Mouse (Mus musculus) hindbrain, embryonic 14.5 days (tissue): ENCODE measurements around the gene Acot7. TPM values are rescaled to one million over a fixed set of nuclear protein-coding genes. Genes with fewer than 3 reads are reported as not detected.

Source experiments
- ATAC-seq: fragments of 200-750 bp; cut with Nextera tagmentation; 2 replicates; pipeline ENCODE4 v1.8.0; 2017; ENCODE audit warnings: moderate number of reproducible peaks, mild to moderate bottlenecking, moderate TSS enrichment, moderate library complexity; ENCODE audit not compliant: low FRiP score
- DNase-seq: peaks from one replicate; pipeline ENCODE4 v3.0.0-alpha.2; 2015; ENCODE audit warnings: low spot score
- H3K27ac ChIP-seq: fragments of 300-500 bp; sonication (generic); 2 replicates; pipeline ENCODE4 v1.5.1; 2014; ENCODE audit warnings: mild to moderate bottlenecking, moderate library complexity
- H3K27me3 ChIP-seq: fragments of 300-500 bp; sonication (generic); 2 replicates; pipeline ENCODE4 v1.6.1; 2014; ENCODE audit warnings: mild to moderate bottlenecking, low read length, mixed read lengths; ENCODE audit not compliant: control insufficient read depth, insufficient read depth
- H3K36me3 ChIP-seq: fragments of 300-500 bp; sonication (generic); replicated peaks from 2 replicates; pipeline ENCODE4 v1.6.1; 2014; ENCODE audit not compliant: control insufficient read depth, insufficient read depth
- H3K4me1 ChIP-seq: fragments of 300-500 bp; sonication (generic); replicated peaks from 2 replicates; pipeline ENCODE4 v1.6.1; 2014; ENCODE audit warnings: antibody characterized with exemption, low read length, mixed read lengths; ENCODE audit not compliant: control insufficient read depth, insufficient read depth
- H3K4me2 ChIP-seq: fragments of 300-500 bp; sonication (generic); replicated peaks from 2 replicates; pipeline ENCODE4 v1.6.1; 2014; ENCODE audit warnings: mild to moderate bottlenecking, moderate library complexity
- H3K4me3 ChIP-seq: fragments of 300-500 bp; sonication (generic); replicated peaks from 2 replicates; pipeline ENCODE4 v1.5.1; 2014; ENCODE audit warnings: mild to moderate bottlenecking, low read length
- H3K9ac ChIP-seq: fragments of 300-500 bp; sonication (generic); 2 replicates; pipeline ENCODE4 v1.6.1; 2014
- H3K9me3 ChIP-seq: fragments of 300-500 bp; sonication (generic); 2 replicates; pipeline ENCODE4 v1.6.1; 2016; ENCODE audit warnings: low read length; ENCODE audit not compliant: control insufficient read depth
- WGBS: fragments of 180-500 bp; shearing (Covaris S2); extraction: QIAGEN DNeasy Blood & Tissue Kit; methylation state at CpG from one replicate; pipeline ENCODE4 v1.1.7; 2014; 5-methylcytosine and 5-hydroxymethylcytosine counted together
- polyA plus RNA-seq: library from polyadenylated mRNA; unstranded; fragments of >200 nt; fragmentation: Nextera tagmentation; extraction: Ambion mirVana; gene quantifications from 2 replicates; pipeline ENCODE4 v1.2.1, GENCODE M21; 2014

The Acot7 gene
- polyA plus RNA-seq, 1 experiment from 2014 or later, result 352 TPM

DNA sequence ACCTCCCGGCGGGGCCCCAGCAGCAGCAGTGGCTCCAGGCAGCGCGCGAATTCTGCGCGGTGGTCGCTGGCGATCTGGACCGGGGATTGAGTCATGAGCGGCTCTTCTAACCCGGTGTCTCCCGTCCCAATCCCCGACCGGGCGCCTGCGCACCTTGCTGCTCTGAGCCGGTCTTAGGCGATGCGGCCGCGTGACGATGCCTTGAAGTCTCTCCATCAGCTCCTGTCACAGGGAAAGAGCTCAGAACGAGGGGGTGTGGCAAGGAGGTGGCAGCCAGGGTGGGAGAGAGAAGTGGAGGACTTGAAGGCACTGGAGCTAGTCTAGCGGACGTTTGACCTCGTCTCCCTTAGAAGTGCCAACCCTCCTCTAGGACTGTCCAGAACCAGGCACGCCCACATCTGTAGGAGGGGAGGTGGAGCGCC is 135.3 kb downstream of the Acot7 start:
- peak overlapping the region; percentile 36 for H3K4me3 ChIP-seq
- ATAC-seq (peak; percentile 49), DNase-seq (no peak)
- H3K36me3 ChIP-seq, result peaks cover 8% of the 10 kb centered on the region; the same call in 1 of the 2 replicates
- no peak overlapping the region for H3K27ac ChIP-seq
- H3K9ac ChIP-seq, result peak overlapping the region; percentile 56
- no peaks in the 10 kb centered on the region for H3K9me3 ChIP-seq
- peaks cover 86% of the 10 kb centered on the region for H3K27me3 ChIP-seq
- H3K4me2 ChIP-seq, result peak overlapping the region; percentile 71
- under 1% methylated on average over 29 of the region's 29 CpGs for WGBS
- H3K4me1 ChIP-seq, result peaks cover 21% of the 10 kb centered on the region; the same call in 1 of the 2 replicates

DNA sequence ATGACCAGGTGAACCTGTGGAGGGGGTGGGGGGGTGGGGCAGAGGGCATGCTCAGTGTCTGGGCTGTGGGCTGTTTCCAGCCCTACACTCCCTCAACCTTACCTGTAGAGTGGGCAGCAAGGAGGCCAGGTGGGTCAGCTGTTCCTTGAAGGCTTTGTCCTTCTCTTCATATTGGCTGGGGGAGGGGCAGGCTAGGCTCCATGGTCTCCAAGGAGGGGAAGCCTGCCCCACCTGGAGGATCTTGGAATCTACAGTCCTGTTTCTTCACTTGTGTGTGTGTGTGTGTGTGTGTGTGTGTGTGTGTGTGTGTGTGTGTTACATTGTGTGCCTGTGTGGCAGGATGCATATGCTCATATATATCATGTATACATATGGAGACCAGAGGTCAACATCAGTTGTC is 136.0 kb downstream of the Acot7 start:
- Histone ChIP-seq H3K27ac (no peak overlapping the region), H3K4me2 (peak overlapping the region; percentile 71), H3K27me3 (peaks cover 89% of the 10 kb centered on the region), H3K4me3 (peak overlapping the region; percentile 36), H3K4me1 (peaks cover 21% of the 10 kb centered on the region; the same call in 1 of the 2 replicates), H3K36me3 (peaks cover 4% of the 10 kb centered on the region; the same call in 1 of the 2 replicates), H3K9ac (no peak overlapping the region), H3K9me3 (no peaks in the 10 kb centered on the region)
- DNase-seq (peak; percentile 63), ATAC-seq (peak; percentile 38; the same call in 1 of the 2 replicates)

DNA sequence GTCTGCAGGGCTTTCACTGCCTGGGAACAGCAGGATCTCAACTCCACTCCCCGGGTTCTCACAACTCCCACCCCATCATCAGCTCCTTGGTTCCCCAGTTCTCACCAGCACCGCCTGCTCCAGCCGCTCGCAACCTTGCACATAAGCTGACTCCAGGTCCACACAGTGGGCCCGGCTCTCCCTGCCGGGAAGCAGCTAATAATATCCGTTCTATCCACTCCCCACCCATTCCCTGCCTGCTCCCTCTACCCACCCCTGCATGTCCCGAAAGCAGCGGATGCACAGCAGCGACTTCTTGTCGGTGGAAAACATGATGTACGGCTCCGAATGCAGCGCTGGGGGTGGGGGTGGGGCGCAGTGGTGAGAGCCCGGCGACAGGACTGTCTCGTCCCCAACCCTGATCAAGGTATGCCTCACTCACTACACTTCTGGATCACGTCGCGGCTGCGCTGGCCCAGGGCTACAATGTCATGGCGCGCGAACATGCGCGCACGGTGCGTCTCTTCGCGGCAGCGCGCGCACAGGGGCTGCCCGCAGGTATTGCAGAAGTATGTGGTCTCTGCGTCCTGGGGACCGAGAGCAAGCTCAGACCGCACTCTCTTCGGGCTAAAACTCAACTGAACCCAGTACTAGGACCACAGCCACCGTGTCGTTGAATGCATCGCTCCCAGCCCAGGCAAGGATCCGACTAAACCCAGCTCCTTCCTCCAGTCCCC is 137.7 kb downstream of the Acot7 start:
- peaks cover 78% of the 10 kb centered on the region for H3K27me3 ChIP-seq
- WGBS, result under 1% methylated on average over 43 of the region's 43 CpGs
- no peak for DNase-seq

DNA sequence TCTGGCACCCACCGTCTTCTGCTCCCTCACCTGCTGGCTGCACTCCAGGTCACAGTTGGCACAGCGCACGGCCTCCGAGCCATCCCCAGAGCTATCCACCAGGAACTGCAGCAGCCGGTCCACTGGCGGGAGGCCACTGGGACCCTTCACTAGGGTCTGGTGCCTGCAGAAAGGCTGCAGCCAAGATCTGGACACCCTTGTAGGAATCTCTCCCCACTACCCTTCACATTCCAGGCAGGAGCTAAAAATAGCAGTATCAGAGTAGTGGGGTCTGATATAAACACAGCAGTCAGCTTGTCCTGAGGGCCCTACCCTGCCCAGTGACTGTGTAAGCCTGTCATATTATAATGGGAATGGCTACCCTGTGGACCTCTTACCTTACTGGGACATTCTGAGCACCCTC is 139.7 kb downstream of the Acot7 start:
- H3K4me1 ChIP-seq, result peaks cover 18% of the 10 kb centered on the region; the same call in 1 of the 2 replicates
- no peaks in the 10 kb centered on the region for H3K9me3 ChIP-seq
- no peak overlapping the region for H3K27ac ChIP-seq
- H3K9ac ChIP-seq, result no peak overlapping the region
- WGBS, result 71% methylated on average over 6 of the region's 6 CpGs
- H3K27me3 ChIP-seq, result peaks cover 59% of the 10 kb centered on the region
- H3K4me2 ChIP-seq, result no peak overlapping the region
- H3K36me3 ChIP-seq, result no peaks in the 10 kb centered on the region
- ATAC-seq (no peak), DNase-seq (no peak)
- no peak overlapping the region for H3K4me3 ChIP-seq

More for the DNA sequence above, 137.7 kb downstream of the Acot7 start:
- Histone ChIP-seq H3K36me3 (no peaks in the 10 kb centered on the region), H3K4me1 (peaks cover 21% of the 10 kb centered on the region; the same call in 1 of the 2 replicates), H3K27ac (no peak overlapping the region), H3K4me2 (peak overlapping the region; percentile 52), H3K9me3 (no peaks in the 10 kb centered on the region), H3K4me3 (peak overlapping the region; percentile 32), H3K9ac (peak overlapping the region; percentile 34; the same call in 1 of the 2 replicates)
- ATAC-seq, result no peak

DNA sequence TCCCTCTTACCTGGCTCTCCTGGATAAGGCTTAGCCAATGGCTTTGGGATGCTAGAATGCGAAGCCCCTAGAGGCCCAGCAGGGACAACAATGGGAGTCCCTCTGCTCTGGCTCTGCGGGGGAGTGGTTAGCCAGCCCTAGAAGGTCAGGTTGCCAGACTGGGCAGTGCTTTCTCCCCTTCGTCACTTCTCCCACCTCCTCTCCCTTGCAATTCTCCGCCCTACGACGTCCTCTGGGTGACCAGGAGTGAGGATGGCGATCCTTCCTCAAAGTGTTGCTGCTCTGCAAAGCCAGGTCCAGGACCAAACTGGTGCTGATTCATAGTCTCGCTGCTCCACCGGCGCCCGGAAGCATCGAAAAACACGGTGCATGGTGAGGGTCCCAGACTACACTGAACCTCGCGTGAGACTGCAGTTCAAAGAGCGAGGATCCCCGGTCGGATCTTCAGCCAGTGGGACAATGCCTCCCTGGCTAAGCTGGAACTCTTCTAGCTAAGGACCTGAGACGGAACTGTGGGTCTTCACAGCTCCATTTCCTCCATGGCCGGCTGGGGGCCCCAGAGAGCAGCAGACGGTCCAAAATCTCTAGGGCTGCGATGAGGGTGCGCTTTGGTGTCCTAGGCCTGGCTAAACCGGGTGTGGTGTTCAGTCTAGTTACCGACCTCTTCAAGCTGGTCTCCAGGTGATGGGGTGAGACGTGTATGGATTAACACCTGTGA is 140.7 kb downstream of the Acot7 start, which contains the start of gene Rnf207:
Gene Rnf207 (minus strand): TSS at position 477 of the 718 bp plus-strand sequence.
- ATAC-seq, result no peak
- peak within 1 kb of the TSS; percentile 31; the same call in 1 of the 2 replicates for H3K4me2 ChIP-seq
- peak; percentile 45 for DNase-seq
- H3K4me3 ChIP-seq, result no peak within 1 kb of the TSS
- 0 out of 2 replicates have a peak, but pooled peaks cover 8% of the 10 kb centered on the region for H3K4me1 ChIP-seq
- H3K27ac ChIP-seq, result no peak within 1 kb of the TSS
- no peak within 1 kb of the TSS for H3K9ac ChIP-seq
- no peaks in the 10 kb centered on the region for H3K36me3 ChIP-seq
- H3K9me3 ChIP-seq, result no peaks in the 10 kb centered on the region
- WGBS, result 3% methylated on average over 26 of the region's 26 CpGs
- peaks cover 48% of the 10 kb centered on the region for H3K27me3 ChIP-seq

Other genes starting within 250 kb of the Acot7 start
- 72.0 TPM in 2 replicates for gene Dnajc11, start 244.4 kb upstream of the Acot7 start, polyA plus RNA-seq
- gene Thap3, start 189.1 kb upstream of the Acot7 start, polyA plus RNA-seq, result 22.2 and 25.1 TPM in 2 replicates
- gene Phf13, start 181.9 kb upstream of the Acot7 start, polyA plus RNA-seq, result 20.6 and 26.4 TPM in 2 replicates
- gene Klhl21, start 169.3 kb upstream of the Acot7 start, polyA plus RNA-seq, result 2.5 and 3.2 TPM in 2 replicates
- gene Zbtb48, start 150.5 kb upstream of the Acot7 start, polyA plus RNA-seq, result 19.1 and 20.7 TPM in 2 replicates
- 0.90 and 1.0 TPM in 2 replicates for gene Tas1r1, start 139.6 kb upstream of the Acot7 start, polyA plus RNA-seq
- gene Nol9, start 138.8 kb upstream of the Acot7 start, polyA plus RNA-seq, result 24.4 and 26.1 TPM in 2 replicates
- gene Plekhg5, start 105.6 kb upstream of the Acot7 start, polyA plus RNA-seq, result 10.0 and 10.9 TPM in 2 replicates
- gene Tnfrsf25, start 62.2 kb upstream of the Acot7 start, polyA plus RNA-seq, result 0.94 and 0.95 TPM in 2 replicates
- 0.25 and 0.40 TPM in 2 replicates for gene Espn, start 25.8 kb upstream of the Acot7 start, polyA plus RNA-seq
- gene Hes2, start 19.3 kb upstream of the Acot7 start, polyA plus RNA-seq, result not detected in 2 replicates
- 23.1 and 27.8 TPM in 2 replicates for gene Gpr153, start 96.1 kb downstream of the Acot7 start, polyA plus RNA-seq
- 0.24 and 1.2 TPM in 2 replicates for gene Hes3, start 113.5 kb downstream of the Acot7 start, polyA plus RNA-seq
- gene Icmt, start 119.1 kb downstream of the Acot7 start, polyA plus RNA-seq, result 20.6 and 22.8 TPM in 2 replicates
- gene Rnf207, start 140.9 kb downstream of the Acot7 start, polyA plus RNA-seq, result 5.6 and 6.9 TPM in 2 replicates
- gene Rpl22, start 147.6 kb downstream of the Acot7 start, polyA plus RNA-seq, result 154 and 178 TPM in 2 replicates
- 41.9 and 46.7 TPM in 2 replicates for gene Chd5, start 160.5 kb downstream of the Acot7 start, polyA plus RNA-seq